Mouse (Mus musculus) thymus, postnatal 25 days (tissue): ENCODE data around the gene Ano6.

ENCODE experiments used
- DNase-seq: peaks from one replicate; pipeline ENCODE4 v3.0.0; 2022

Gene Ano6

DNA sequence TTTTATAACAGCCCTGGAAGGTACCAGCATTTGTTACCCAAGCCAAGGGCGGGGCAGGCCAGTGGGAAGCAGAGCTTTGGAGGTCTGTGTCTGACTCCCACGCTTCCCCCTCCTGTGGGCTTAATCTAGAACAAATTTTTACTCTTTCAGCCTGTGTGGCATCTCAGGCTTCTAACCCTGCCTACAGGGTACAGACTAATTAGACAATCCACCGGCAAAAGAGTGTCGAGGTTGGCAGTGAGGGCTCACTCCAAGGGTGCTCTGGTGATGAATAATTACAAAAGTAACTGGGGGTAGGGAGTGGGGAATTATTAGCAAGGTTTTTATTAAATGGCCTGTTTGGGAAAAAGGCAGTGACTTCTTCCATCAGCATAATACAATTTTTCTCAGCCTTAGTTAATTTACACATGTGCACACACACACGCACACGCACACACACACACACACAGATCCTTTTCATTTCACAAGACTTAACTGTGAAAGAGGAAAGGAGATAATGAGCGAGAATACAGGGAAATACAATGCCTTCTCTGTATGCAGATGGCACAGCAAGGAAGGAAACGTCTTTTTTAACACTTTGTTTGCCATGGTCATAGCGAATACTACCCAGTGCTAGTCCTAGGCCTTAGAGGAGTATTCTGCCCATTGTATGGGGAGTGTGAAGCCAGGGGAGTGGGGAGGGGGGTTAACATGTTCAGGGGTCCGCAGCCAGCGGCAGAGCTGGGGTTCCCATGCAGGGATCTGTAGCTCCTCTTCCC is 155.5 kb downstream of the Ano6 start:
- no peak for DNase-seq

DNA sequence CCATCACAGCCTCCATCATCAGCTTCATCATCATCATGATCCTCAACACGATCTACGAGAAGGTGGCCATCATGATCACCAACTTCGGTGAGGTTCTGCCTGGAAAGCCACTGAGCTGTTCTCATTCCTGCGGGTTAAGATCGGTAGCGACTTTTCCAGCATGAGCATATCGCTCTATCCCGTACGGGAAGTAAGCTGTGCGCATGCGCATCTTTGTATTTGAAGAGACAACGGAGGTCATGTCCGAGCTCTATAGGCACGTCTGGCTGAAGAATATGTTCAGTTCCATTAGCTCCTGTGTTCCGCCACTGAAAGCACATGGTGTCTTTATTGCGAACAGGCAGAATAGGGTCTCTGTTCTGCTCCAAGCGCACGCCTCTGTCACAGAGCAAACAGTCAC is 157.8 kb downstream of the Ano6 start:
- no peak for DNase-seq

GRCm38 (mm10) chr15:95949336-95949735 is 158.7 kb downstream of the Ano6 start:
- no peak for DNase-seq

DNA sequence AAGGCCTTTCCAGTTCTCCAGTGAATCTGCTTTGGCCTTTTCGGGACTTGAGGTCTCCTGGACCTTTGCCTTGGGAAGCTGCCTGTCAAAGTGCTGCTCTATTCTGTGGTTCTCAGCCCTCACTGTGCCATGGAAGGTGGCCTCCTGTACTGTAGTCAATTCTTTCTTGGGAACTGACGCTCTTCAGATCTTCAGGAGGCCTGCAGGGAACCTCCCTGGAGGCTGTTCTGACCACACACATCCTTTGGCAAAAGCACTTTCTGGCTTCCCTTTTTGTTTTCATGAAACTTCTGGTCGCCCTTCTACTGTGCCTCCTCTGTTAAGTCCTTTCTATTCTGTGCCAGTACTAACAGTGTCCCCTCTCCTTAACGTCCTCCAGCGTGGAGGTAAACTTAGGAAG is 160.9 kb downstream of the Ano6 start:
- DNase-seq, result no peak

- DNase-seq, result no peak
Observed at GRCm38 (mm10) chr15:95956692-95957091, 166.0 kb downstream of the Ano6 start.

DNA sequence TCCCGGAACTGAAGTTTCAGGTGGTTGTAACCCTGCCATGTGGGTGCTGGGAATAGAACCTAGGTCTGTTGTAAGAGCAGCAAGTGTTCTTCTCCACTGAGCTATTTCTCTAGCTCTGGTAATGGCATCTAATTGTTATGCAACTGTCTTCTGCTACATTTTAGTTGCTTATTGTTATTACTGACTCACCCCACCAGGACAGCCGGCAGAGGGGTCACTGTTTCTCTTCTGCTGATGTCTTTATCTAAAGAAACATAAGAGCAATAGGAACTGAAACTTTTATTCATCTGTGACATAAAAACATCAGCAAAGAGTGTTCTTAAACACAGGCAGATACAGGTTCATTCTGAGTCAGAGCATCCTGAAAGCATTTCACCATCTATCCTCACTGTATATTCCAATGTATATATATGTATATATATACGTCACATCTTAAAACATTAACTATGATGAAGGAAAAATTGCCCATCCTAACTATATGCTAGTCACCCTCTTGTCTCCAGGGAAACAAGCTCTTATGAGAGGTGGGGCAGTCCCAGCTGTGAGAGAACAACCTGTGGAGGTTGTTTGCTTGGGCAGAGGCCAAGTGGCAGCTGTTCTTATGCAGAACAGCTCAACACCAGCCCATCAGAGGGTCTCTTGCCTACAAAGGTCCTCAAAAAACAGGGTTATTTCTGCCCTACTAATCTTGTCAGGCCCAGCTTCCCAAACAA is 171.9 kb downstream of the Ano6 start:
- no peak for DNase-seq

- DNase-seq, result no peak
Observed at GRCm38 (mm10) chr15:95963124-95963482, 172.5 kb downstream of the Ano6 start.

GRCm38 (mm10) chr15:95963533-95964250 is 173.0 kb downstream of the Ano6 start:
- DNase-seq, result no peak

GRCm38 (mm10) chr15:95964251-95964561 is 173.6 kb downstream of the Ano6 start:
- no peak for DNase-seq

GRCm38 (mm10) chr15:95966979-95967378 is 176.3 kb downstream of the Ano6 start:
- no peak for DNase-seq

DNA sequence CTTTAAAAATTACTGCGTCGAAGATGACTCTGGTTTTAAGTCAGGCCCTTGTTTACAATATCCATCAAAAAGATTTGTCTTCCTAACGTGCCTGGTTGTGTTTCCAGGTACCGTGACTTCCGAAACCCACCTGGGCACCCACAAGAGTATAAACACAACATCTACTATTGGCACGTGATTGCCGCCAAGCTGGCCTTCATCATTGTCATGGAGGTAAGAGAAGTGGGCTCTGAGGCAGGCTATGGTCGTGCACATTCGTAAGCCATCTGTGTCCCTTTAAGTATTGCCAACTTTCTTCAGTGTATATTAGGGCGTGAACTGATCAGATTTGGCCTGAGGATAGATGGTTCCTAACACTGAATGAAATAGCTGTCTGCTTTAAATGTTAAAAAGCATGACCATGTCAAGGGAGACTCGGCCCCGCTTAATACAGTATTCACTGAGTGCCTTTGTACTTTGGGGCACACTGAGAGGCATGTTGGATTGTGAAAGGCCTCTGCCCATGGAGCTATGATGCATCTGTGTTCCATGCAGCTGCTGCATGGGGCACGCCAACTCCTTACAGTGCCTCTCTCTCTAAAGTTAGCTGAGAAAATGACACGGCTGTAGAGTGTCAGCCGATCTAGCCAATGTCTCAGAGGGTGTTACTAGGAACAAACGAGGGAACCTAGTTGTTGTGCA is 177.0 kb downstream of the Ano6 start:
- no peak for DNase-seq

DNA sequence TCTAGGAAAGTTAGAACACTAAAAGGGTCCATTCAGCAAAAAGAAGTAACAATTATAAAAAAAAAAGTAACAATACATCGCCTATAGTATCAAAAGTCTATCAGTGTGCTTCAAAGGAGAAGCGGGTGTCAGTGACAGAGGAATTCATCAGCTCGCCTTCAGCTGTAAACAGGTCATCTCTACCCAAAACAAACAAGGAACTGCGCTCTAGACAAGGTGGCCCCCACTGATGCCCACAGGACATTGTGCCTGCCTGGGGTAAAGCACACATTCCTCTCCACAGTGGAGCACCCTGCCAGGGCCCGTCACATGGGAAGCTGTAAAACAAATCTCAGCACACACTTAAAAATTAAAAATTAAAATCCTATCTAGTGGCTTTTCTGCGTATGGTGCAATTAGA is 179.0 kb downstream of the Ano6 start:
- DNase-seq, result no peak

DNA sequence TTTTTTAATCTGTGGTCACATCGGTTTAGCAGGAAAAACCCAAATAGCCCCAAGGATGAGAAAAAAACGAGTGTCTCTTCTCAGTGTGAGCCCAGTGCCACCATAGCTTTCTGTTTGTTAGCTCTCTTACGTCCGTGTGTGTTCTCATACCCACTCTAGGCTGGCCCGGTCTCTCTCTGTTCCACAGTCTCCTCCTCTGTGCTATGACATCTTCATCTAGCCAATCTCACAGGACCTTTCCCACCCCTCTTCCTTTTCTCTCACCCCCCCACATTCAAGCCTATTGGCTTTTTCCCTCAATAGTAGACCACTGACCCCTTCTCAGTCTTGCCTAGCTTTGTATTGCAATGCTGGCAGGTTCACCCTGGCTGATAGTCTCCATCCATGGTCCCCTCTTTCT is 179.5 kb downstream of the Ano6 start:
- no peak for DNase-seq

- no peak for DNase-seq
Observed at GRCm38 (mm10) chr15:95970691-95971090, 180.0 kb downstream of the Ano6 start.

DNA sequence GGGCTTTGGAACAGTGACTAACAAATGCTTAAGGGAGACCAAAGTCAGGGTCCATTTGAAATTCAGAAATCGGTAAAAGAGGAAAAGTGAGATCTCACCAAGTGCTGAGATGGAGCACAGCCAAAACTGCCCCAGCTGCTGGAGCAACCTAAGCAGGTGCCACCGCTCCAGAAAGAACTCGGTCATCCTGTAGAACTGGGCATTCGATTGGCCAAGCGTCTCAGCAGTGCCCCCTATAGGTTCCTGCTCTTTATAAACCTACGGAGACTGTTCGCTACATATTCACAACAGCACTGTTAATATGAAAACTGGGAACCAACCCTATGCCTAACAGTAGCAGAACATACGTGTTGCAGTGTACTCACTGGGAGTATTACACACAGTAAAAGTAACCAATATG is 180.7 kb downstream of the Ano6 start:
- no peak for DNase-seq

GRCm38 (mm10) chr15:95972156-95972555 is 181.5 kb downstream of the Ano6 start:
- no peak for DNase-seq

DNA sequence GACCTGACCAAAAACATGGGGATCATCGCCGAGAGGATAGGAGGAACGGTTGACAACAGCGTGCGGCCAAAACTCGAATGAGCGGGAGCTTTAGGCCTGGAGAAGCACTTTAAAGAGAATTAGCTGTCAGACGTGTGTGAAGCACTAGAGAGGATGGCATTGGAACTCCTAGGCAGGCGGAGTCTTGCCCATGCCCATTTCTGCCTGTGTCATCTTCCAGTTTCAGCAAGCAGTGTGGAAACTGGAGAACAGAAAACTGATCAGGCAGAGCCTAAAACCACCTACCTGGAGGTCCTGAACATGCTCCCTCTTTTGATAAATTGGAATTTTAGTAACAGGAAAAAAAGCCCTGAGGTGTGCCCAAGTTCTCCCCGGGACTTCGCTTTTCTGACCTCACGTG is 182.0 kb downstream of the Ano6 start:
- DNase-seq, result no peak

GRCm38 (mm10) chr15:95974021-95974597 is 183.5 kb downstream of the Ano6 start:
- no peak for DNase-seq

DNA sequence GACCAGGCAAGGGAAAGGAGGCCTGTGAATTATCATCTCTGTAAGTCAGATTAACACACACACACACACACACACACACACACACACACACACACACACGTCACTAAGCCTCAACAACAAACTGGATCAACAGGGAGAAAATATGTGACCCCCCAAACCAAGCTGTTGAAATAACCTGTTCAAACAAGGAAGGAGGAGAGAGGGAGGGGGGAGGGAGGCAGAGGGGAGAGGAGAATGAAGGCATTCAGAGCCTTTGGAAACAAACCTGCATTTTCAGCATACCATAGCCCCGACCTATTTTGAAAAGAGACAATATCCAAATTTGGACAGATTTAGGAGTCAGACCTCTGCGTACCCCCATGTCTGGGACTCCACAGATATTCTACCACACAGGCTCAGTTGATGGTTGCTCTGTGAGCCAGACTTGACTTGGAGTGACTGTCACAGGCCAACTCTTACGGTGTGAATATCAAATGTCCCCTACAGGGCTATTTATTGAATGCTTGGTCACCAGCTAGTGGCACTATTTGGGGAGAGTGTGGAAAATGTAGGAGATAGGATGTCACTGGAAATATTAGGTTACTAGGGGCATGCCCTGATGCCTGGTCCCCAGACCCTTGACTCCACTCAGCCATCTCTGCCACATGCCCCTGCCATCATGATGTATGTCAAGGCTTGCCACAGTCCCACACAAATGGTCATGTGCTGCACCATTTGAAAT is 185.7 kb downstream of the Ano6 start:
- no peak for DNase-seq

DNA sequence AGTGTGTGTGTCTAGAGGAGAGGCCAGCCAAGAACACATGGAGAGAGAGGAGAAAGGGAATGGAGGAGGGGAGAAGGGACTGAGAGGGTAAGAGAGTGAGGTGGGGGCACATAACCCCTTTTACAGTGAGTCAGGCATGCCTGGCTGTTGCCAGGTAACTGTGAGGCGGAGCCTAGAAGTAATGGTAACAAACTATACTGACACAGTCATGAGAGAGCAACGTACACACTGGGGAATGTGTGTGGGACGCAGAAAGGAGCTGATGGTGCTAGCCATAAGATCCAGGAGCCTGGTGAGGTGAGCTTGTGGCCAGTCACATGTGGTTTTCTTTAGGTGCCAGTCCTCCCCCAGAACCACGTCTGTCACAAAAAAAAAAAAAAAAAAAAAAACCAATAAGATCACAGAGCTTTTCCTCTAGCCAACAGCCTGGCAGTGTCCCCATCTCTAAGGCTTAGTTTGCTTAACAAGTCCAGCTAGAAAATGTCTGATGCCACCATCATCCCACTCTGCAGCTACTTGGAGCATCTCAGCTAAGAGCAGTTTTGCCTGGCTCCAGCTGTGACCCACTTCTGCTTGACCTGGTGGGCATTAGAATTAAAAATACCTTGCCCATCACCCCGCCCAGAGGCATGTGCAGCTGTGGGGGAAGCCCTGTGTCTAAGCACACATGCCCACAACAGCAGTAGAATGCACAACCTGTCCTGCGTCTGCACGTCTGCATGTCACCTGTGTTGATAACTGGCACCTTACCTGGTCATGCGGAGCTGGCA is 186.7 kb downstream of the Ano6 start:
- no peak for DNase-seq

DNA sequence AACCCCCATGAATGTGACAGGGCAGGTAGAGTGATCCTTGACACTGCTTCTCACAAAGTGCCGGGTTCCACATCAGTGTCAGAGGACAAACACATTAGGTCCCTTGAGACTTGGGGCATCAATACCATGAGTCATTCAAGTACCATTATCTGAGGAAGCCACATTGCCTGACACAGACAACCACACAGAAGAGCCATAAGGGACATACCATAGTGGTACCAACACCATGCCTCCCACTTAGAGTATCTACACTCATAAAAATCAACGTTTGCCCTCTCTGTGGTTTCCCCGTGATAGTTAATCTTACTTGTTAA is 187.3 kb downstream of the Ano6 start:
- DNase-seq, result no peak

GRCm38 (mm10) chr15:95980641-95981040 is 190.0 kb downstream of the Ano6 start:
- DNase-seq, result peak; percentile 47
